Mouse (Mus musculus) left cerebral cortex, postnatal 25 days (tissue): ENCODE measurements around the gene Usp48. TPM values are rescaled to one million over a fixed set of nuclear protein-coding genes. Genes with fewer than 3 reads are reported as not detected.

Source experiments
- DNase-seq, 2 experiments: peaks; one replicate each; pipeline ENCODE4 v3.0.0; 2022; ENCODE audit warnings: low spot score in 2 of 2, mixed read lengths in 1 of 2
- intact Hi-C: fragments of 180-260 bp; cut with DNase I; formaldehyde crosslinking; loops from one replicate; pipeline ENCODE4 v1.15.1; 2025
- total RNA-seq, 2 experiments: library from RNA; stranded (reverse); gene quantifications; 2 replicates each; pipeline ENCODE4 v1.2.3; 2021

Usp48 gene
- total RNA-seq, 2 experiments from 2014 or later, result 108 to 121 TPM

DNA sequence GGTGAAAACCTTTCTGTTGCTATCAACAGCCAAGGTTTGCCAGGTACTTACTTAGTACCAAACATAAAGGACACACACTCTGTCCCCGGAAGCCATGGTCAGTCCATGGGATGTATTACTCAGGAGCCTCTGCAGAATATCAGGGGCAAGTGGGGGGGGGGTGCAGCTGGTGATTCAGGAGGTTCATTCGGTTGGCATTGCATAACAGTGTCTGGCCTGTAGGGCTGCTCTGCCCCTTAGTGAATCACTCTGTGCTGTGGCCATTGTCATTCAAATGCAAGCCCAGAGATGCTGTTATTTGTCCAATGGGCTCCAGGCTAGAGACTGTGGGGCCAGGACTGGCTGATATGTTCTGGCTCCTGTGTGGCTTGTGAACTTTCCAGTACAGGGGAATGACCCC lies 111.0 kb downstream of the Usp48 start:
- DNase-seq, result no peak
- intact Hi-C loops, result no loop called here

DNA sequence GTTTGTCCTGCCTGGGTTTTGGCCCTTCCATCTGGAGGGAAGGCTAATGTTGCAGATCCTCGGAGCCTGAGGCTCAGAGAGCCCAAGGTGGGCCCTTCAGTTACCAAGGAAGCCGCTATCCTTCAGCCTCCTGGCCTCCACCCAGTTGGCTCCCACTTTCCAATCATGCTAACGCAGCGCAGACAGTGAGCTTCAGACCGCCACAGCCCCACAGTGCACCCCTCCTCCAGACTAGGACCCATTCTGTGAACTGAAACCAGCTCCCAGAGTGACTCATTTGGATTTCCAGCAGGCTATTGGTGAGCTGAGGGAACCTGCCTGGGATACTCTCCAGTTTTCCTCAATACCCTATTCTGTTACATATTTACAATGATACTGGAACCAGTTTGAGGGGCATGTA lies 111.8 kb downstream of the Usp48 start:
- intact Hi-C loops, result no loop called here
- peak in 1 of 2 experiments; percentile 63 for DNase-seq

DNA sequence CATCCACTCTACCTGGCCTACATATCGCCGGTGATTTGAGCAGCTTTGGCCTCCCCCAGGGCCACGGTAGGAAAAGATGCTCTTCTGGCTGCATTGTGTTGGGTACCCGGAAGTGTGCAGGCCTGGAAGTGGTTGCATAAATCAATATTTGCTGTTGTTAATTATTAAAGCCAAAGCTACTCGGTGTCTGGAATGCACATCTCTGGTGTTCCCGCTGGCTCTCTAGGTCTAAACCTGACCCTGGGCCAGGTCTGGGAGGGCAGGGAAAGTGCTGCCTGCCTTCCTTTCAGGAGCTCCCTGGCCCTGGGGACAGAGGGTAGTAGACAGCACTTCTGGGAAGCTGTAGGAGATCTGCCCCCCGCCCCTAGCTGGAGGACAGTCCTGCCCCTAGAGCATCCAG lies 113.0 kb downstream of the Usp48 start:
- intact Hi-C loops, result no loop called here
- no peak for DNase-seq

DNA sequence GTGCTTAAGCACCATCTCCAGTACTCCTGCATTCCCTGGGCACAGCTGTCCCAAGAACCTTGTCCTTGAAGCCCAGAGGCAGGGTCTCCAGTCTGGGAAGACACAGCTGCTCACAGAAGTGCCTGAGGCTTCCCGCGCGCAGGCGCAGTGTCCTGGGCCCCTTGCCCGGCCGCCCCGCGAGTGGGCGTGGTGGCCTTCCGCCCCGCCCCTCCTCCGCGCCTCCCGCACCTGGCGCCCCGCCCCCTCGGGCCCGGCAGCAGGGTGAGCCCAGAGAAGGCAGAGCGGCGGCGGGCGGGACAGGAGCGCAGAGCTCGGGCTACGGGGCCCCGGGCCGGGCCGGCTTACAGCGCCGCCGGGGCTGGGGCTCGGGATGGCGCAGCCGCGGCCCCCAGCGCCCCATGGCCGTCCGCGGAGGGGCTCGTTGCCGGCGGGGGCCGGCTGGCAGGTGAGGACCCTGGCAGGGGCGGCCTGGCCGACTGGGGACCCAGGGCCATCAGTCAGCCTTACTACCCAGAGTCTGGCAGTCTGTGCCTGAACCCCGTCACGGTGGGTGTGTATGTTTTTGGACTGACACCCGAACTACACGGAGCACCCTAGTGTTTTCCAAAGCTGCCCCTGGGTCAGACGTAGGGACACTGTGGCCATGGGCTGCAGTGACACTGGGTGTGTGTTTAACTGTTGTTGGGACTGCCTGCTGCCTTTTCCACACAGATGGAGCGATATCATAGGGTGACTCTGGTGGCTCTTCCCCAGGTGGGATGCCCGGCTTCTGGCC lies 113.8 kb downstream of the Usp48 start:
- DNase-seq, result peak; percentile 42 to 60
- intact Hi-C loops, result no loop called here

Other genes starting within 250 kb of the Usp48 start
- 100 to 1,000 TPM; 352 to 369 TPM for gene Cdc42, start 236.0 kb upstream of the Usp48 start, total RNA-seq
- gene Cela3a, start 184.0 kb upstream of the Usp48 start, total RNA-seq, result not detected
- gene Cela3b, start 163.2 kb upstream of the Usp48 start, total RNA-seq, result not detected
- not detected for gene 1700013G24Rik, start 140.5 kb upstream of the Usp48 start, total RNA-seq
- 1 to 10 TPM; 6.2 to 6.4 TPM for gene Hspg2, start 125.0 kb upstream of the Usp48 start, total RNA-seq
- not detected for gene Ldlrad2, start 19.2 kb upstream of the Usp48 start, total RNA-seq
- gene Rap1gap, start 71.0 kb downstream of the Usp48 start, total RNA-seq, result 100 to 1,000 TPM; 263 to 318 TPM
- 1 to 10 TPM; 7.1 to 7.8 TPM for gene Alpl, start 202.6 kb downstream of the Usp48 start, total RNA-seq